1 mouse cellular context compared by ENCODE assay signal in genomic region chr5:129782211-129782610, GRCm38 (mm10).
TF ChIP-seq lines count a peak whose summit lies in the region.

No protein-coding gene starts in this region.

TF ChIP-seq in MEL, 35 proteins besides CTCF, POLR2A, EP300 and RAD21 (continued from another document):
- TF ChIP-seq ZKSCAN1 (IDR thresholded peaks at IDR 0.05; ENCODE audit: low read depth, low read length) (no peak), MXI1 (IDR thresholded peaks at IDR 0.05; ENCODE audit: low read depth, low read length) (no peak), NRF1 (IDR thresholded peaks at IDR 0.05; ENCODE audit: insufficient read depth, low read depth, low read length, poor library complexity, severe bottlenecking) (no peak), TBP (IDR thresholded peaks at IDR 0.05; ENCODE audit: low read depth, low read length) (no peak), MYB (IDR thresholded peaks at IDR 0.05; ENCODE audit: low read depth, low read length) (no peak)
